Mouse (Mus musculus) midbrain, embryonic 10.5 days (tissue): Measurements from ENCODE around the gene Htatip2. TPM values are rescaled to one million over a fixed set of nuclear protein-coding genes. Genes with fewer than 3 reads are reported as not detected.

Experiments
- DNase-seq: peaks from one replicate; pipeline ENCODE4 v3.0.0-alpha.2; 2017; ENCODE audit warnings: low spot score
- H3K27ac ChIP-seq: fragments of 300-500 bp; sonication (generic); replicated peaks from 2 replicates; pipeline ENCODE4 v1.5.1; 2016; ENCODE audit warnings: mild to moderate bottlenecking
- H3K27me3 ChIP-seq: fragments of 300-500 bp; sonication (generic); 2 replicates; pipeline ENCODE4 v1.6.1; 2016; ENCODE audit warnings: low read depth, mild to moderate bottlenecking; ENCODE audit not compliant: poor library complexity, severe bottlenecking
- H3K36me3 ChIP-seq: fragments of 300-500 bp; sonication (generic); 2 replicates; pipeline ENCODE4 v1.6.1; 2016; ENCODE audit warnings: mild to moderate bottlenecking, moderate library complexity
- H3K4me1 ChIP-seq: fragments of 300-500 bp; sonication (generic); 2 replicates; pipeline ENCODE4 v1.6.1; 2016
- H3K4me3 ChIP-seq: fragments of 300-500 bp; sonication (generic); 2 replicates; pipeline ENCODE4 v1.5.1; 2016; ENCODE audit warnings: mild to moderate bottlenecking, moderate library complexity
- H3K9me3 ChIP-seq: fragments of 300-500 bp; sonication (generic); replicated peaks from 2 replicates; pipeline ENCODE4 v1.6.1; 2016; ENCODE audit warnings: mild to moderate bottlenecking
- WGBS: fragments of 180-500 bp; shearing (Covaris S2); methylation state at CpG from one replicate; pipeline ENCODE4 v1.1.7; 2016; 5-methylcytosine and 5-hydroxymethylcytosine counted together
- polyA plus RNA-seq: library from polyadenylated mRNA; unstranded; fragments of >200 nt; fragmentation: Nextera tagmentation; extraction: Ambion mirVana; gene quantifications from 2 replicates; pipeline ENCODE4 v1.2.1, GENCODE M21; 2016

The Htatip2 gene
- polyA plus RNA-seq, 1 experiment from 2014 or later, result 9.8 TPM

DNA sequence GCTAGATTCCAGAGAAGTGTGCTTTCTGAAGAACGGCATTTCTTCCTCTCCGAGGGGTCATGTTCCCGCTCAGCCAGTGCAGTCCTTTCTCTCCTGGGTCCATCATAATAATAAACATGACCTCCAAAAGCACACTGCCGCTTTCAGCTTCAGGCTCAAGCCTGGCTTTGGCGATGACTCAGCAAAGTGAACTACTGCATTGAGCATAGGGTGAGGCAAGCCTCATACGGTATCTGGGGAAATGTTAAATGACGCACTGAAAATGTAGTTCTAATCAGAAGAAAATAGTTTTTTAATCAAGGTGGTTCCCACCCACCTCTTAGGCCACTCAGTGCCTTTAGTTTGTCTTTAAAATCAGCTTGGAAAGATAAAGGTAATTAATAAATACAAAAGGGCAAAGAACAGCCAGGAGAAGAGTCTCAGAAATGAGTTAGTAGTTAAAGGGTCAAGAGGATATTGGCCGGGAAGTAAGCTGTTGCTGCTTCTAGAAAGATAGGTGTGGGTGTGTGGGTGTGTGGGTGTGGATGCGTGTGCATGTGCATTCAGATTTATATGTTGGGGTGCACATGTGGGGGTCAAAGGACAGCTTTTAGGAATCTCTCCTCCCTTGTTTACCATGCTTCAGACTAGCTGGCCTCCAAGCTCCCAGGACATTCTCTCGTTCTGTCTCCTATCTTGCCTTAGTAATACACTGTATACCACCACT lies 5.2 kb downstream of the Htatip2 start:
- Histone ChIP-seq H3K36me3 (no peaks in the 10 kb centered on the region), H3K27me3 (peaks cover 82% of the 10 kb centered on the region), H3K4me3 (no peak overlapping the region), H3K4me1 (peaks cover 18% of the 10 kb centered on the region), H3K9me3 (peaks cover 8% of the 10 kb centered on the region), H3K27ac (no peak overlapping the region)
- DNase-seq, result no peak
- 82% methylated on average over 10 of the region's 10 CpGs for WGBS

DNA sequence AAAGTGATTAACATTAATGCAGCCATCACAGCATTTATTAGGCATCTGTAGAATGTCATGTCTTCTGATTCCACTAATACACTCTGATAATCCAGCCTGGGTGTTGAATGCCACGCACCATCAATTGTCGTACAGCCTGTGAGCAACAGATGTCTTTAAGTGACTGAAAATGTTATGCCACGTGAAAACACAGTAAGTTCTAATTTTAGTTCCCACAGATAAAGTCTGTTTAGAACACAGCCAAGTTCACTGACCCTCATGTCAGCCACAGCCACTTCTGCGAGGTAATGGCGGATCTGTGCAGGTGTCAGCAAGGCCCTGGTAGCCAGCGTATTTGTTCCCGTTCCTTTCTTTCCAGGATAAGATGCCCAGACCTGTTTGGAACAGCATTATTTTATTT lies 7.3 kb downstream of the Htatip2 start:
- H3K4me3 ChIP-seq, result no peak overlapping the region
- no peaks in the 10 kb centered on the region; the same call in 1 of the 2 replicates for H3K9me3 ChIP-seq
- DNase-seq, result no peak
- H3K27ac ChIP-seq, result no peak overlapping the region
- WGBS, result 94% methylated on average over 7 of the region's 7 CpGs
- peaks cover 80% of the 10 kb centered on the region for H3K27me3 ChIP-seq
- H3K4me1 ChIP-seq, result peaks cover 29% of the 10 kb centered on the region
- no peaks in the 10 kb centered on the region for H3K36me3 ChIP-seq

DNA sequence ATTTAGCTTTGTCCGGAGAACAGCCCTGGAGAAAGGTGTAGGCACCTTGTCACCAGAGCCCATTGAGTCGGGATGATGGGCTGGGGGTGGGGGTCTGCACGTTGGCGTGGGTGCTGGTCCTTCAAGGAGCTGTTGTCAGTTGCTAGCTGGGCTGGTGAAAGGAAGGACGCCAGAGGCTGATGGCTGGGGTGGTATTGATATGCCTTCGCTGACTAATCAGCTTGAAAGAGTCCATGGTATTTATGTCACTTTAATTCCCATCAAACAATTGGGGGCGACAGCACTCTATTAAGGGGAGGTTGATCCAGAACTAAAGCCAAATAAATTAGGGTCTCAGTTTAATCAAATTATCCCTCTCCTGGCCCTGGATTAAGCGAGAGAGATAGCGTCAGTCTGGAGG lies 9.6 kb downstream of the Htatip2 start:
- peaks cover 71% of the 10 kb centered on the region for H3K27me3 ChIP-seq
- WGBS, result 34% methylated on average over 9 of the region's 9 CpGs
- DNase-seq, result peak; percentile 69

DNA sequence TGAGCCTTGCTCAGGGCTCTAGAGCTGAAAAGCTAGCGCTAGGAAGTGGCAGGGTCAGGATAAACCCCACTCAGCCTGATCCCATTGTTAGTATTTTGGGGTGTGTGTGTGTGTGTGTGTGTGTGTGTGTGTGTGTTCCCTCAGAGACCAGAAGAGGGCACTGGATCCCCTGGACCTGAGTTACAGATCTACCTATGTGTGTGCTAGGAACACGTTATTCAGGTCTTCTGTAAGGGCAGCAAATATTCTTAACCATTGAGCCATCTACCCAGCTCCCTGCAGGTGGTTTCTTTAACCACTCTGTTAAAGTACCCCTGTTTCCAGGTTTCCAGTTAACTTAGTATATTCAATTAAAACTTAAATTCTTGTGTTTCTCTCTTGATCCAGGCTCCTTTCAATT lies 15.5 kb downstream of the Htatip2 start:
- WGBS, result 81% methylated on average over 2 of the region's 2 CpGs
- no peak for DNase-seq
- peaks cover 33% of the 10 kb centered on the region for H3K27me3 ChIP-seq
- H3K4me3 ChIP-seq, result no peak overlapping the region
- H3K36me3 ChIP-seq, result 0 out of 2 replicates have a peak, but pooled peaks cover 6% of the 10 kb centered on the region
- no peaks in the 10 kb centered on the region for H3K9me3 ChIP-seq
- H3K4me1 ChIP-seq, result peaks cover 45% of the 10 kb centered on the region
- no peak overlapping the region for H3K27ac ChIP-seq

More for the DNA sequence above, 9.6 kb downstream of the Htatip2 start:
- H3K4me3 ChIP-seq, result no peak overlapping the region
- H3K27ac ChIP-seq, result no peak overlapping the region
- no peaks in the 10 kb centered on the region; the same call in 1 of the 2 replicates for H3K9me3 ChIP-seq
- H3K4me1 ChIP-seq, result peaks cover 43% of the 10 kb centered on the region
- 0 out of 2 replicates have a peak, but pooled peaks cover 2% of the 10 kb centered on the region for H3K36me3 ChIP-seq

DNA sequence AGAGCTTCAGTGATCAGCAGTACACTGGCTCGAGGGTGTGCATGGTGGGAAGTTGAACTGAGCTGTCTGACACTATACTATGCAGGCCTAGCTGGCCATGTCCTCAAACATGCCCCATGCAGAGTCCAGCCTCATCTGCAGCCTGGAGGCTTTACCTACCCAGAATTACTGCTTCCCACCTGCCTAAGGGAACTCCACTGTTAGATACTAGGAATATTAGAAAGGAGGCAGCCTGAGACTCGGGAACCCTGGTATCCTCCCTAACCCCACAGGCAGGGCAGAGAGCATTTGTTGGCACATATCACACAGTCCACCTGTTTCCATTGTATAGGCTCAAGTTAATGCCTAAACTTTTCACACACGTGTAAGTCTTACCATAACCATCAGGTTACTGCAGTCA lies 18.7 kb downstream of the Htatip2 start:
- Histone ChIP-seq H3K4me1 (peaks cover 35% of the 10 kb centered on the region), H3K27me3 (0 out of 2 replicates have a peak, but pooled peaks cover 11% of the 10 kb centered on the region)
- WGBS, result 56% methylated on average over 3 of the region's 3 CpGs

DNA sequence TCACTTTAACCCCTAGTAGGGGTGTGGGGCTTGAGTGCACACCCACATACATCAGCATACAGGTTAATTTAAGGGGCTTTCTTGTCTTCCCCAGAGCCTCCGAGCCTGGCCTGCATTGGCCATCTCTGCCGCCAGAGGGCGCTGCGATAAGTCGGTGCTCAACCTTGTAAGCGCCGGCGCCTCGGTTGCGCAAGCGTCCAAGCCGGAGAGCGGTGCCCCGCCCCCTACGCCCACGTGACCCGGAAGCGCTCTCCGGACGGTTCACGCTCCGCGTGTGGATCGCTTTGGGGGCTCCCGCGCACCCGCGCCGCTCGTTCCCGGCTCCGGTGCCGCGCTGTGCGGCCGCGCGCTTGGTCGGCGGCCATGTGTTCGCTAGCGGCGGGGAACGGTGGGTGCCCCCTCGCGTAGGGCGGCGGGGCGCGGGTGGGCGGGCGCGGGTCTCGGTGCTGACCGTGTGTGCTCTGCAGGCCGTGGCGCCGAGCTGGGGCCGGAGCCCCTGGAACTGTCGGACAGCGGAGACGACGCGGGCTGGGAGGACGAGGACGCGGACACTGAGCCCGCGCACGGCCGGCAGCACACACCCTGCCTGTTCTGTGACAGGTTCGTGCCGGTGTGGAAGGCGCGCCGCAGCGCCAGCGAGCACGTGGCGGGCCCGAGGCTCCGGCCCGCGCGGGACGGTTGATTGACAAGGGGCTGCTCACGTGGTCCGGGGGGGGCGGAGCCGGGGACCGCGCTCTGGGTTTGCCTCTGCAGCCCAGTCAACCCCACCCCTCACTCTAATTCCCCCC lies 19.4 kb downstream of the Htatip2 start, which contains the start of gene Prmt3:
Gene Prmt3 (plus strand): TSS at position 233 of the 788 bp plus-strand sequence.
- Histone ChIP-seq H3K36me3 (peaks cover 36% of the 10 kb centered on the region), H3K27me3 (0 out of 2 replicates have a peak, but pooled peaks cover 9% of the 10 kb centered on the region), H3K27ac (peak within 1 kb of the TSS; percentile 95), H3K4me3 (peak within 1 kb of the TSS; percentile 77), H3K4me1 (peaks cover 32% of the 10 kb centered on the region), H3K9me3 (no peaks in the 10 kb centered on the region)
- WGBS, result under 1% methylated on average over 87 of the region's 92 CpGs
- DNase-seq, result peak; percentile 97

More for the DNA sequence above, 18.7 kb downstream of the Htatip2 start:
- peaks cover 29% of the 10 kb centered on the region for H3K36me3 ChIP-seq
- peak overlapping the region; percentile 5; the same call in 1 of the 2 replicates for H3K27ac ChIP-seq
- no peaks in the 10 kb centered on the region for H3K9me3 ChIP-seq
- H3K4me3 ChIP-seq, result no peak overlapping the region
- no peak for DNase-seq

DNA sequence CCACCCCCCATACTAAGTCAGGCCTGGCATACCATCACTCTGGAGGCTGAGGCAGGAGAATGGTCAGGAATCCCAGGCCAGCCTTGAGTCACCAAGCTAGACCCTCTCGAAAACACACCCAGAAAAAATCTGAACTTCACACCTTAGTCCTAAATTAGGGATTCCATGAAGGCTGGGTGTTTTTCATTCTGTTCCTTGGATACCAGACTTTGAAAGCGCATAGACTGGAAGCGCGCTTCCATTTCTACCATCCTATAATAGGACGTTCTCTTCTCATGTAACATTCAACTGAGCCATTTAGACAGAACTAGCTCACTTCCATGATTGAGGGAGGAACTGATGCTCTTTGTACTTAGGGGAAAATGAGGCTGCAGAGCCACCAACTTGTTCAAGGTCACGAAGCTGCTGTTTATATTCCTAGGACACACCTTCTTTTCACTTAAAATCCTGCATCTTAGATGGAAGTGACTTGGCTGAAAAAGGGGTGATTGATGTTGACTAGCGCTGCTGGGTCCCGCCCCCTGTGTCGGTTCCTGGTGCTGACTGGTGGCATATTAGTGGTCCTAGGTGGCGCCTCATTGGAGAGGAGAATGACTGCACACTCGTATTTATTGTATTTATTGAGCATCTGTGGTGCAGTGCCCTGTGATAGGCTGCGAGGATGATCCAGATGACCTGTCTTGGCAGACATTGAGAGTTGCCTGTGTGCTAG lies 20.1 kb downstream of the Htatip2 start:
- peak overlapping the region; percentile 95 for H3K27ac ChIP-seq

DNA sequence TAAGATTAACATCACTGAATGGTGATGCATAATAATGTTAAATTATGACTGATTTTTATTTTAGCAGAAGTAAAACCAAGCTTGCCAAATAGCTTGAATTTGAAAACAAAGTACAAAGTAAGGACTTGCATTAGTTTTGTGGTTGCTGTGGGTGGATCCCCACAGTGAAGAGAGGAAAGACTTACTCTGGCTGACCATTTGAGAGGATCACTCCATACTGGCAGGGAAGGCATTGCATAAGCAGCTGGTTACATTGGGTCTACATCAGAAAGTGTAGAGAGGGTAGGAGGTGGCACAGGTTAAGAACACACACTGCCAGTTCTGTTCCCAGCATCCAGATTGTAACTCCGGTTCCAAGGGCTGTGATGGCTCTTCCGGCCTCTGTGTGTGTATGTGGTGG lies 24.1 kb downstream of the Htatip2 start:
- no peaks in the 10 kb centered on the region for H3K9me3 ChIP-seq
- H3K4me3 ChIP-seq, result no peak overlapping the region
- no peak for DNase-seq
- 100% methylated on average over 2 of the region's 2 CpGs for WGBS
- peaks cover 24% of the 10 kb centered on the region for H3K4me1 ChIP-seq
- no peaks in the 10 kb centered on the region for H3K27me3 ChIP-seq
- H3K36me3 ChIP-seq, result peaks cover 76% of the 10 kb centered on the region
- no peak overlapping the region for H3K27ac ChIP-seq

More for the DNA sequence above, 20.1 kb downstream of the Htatip2 start:
- no peaks in the 10 kb centered on the region for H3K9me3 ChIP-seq
- H3K4me3 ChIP-seq, result peak overlapping the region; percentile 77
- peaks cover 39% of the 10 kb centered on the region for H3K36me3 ChIP-seq
- no peak for DNase-seq
- 83% methylated on average over 12 of the region's 12 CpGs for WGBS
- 0 out of 2 replicates have a peak, but pooled peaks cover 5% of the 10 kb centered on the region for H3K27me3 ChIP-seq
- H3K4me1 ChIP-seq, result peaks cover 32% of the 10 kb centered on the region

DNA sequence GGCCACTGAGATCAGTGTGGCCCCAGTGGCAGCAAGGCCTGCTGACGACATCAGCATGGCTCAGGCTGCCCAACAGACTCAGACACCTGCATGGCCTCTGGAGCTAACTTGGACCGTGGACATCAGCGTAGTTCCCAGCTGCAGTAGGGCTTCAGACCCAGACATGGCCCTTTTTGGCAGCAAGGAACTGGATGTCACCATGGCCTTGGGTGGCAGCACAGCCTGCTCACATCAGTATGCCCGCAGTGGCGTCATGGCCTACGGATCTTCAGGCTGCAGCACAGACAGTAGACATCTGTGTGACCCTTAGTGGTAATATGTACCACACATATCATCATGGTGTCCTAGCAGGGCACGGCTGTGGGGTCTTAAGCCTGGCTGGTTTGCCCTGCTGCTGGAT lies 26.2 kb downstream of the Htatip2 start:
- Histone ChIP-seq H3K9me3 (no peaks in the 10 kb centered on the region), H3K4me1 (peaks cover 4% of the 10 kb centered on the region), H3K36me3 (peaks cover 94% of the 10 kb centered on the region), H3K27ac (no peak overlapping the region), H3K4me3 (no peak overlapping the region), H3K27me3 (no peaks in the 10 kb centered on the region)
- DNase-seq, result no peak
- 93% methylated on average over 7 of the region's 7 CpGs for WGBS

DNA sequence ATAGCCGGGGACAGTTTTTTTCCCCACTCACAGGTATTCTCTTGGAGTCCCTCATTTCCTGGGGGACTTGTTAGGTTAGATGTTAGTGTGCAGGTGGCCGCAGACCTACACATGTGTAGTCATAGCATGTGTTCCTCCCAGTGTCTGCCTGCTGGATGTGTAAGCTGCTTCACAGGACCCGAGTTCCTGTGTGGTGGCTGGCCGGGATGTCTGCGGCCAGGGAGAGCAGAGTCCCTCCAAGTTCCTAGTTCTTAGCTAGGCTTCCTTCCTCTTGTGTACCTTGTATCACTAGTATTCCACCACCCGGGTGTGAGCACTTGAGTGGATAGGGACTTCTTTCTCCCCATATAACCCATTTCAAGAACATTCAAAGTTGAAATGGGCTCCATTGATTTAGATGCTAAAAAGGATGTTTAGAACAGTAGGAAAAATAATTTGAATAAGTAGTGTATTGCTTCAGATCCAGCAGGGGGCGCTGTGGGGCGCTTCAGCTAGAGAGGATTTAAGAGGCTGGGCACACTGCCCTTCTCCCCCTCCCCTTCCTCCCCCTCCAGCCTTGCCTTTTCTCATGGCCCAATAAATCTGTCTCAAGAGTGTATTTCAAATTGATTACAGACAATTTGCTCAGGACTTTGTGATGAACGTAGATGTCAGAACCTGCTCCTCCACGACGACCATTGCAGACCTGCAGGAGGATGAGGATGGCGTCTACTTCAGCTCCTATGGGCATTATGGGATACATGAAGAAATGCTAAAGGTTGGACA lies 27.9 kb downstream of the Htatip2 start:
- Histone ChIP-seq H3K27me3 (no peaks in the 10 kb centered on the region), H3K27ac (no peak overlapping the region), H3K4me1 (no peaks in the 10 kb centered on the region), H3K9me3 (no peaks in the 10 kb centered on the region), H3K4me3 (no peak overlapping the region), H3K36me3 (peaks cover 96% of the 10 kb centered on the region)
- 68% methylated on average over 12 of the region's 12 CpGs for WGBS
- DNase-seq, result peak; percentile 64

DNA sequence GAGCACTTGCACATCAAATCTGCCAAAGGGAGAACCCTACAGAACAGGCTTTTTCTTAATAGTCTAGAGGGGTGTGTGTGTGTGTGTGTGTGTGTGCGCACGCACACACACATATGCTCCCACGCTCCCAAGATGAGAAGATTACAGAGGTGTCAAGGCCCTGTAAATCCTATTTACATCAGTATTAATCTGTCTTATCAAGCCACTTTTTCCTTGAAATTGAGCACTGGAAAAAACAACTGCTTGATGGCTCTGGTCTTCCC lies 28.4 kb downstream of the Htatip2 start:
- WGBS, result 95% methylated on average over 3 of the region's 3 CpGs
- H3K4me1 ChIP-seq, result no peaks in the 10 kb centered on the region
- H3K36me3 ChIP-seq, result peaks cover 95% of the 10 kb centered on the region
- H3K27me3 ChIP-seq, result no peaks in the 10 kb centered on the region
- H3K27ac ChIP-seq, result no peak overlapping the region
- no peaks in the 10 kb centered on the region for H3K9me3 ChIP-seq
- DNase-seq, result no peak
- H3K4me3 ChIP-seq, result no peak overlapping the region

DNA sequence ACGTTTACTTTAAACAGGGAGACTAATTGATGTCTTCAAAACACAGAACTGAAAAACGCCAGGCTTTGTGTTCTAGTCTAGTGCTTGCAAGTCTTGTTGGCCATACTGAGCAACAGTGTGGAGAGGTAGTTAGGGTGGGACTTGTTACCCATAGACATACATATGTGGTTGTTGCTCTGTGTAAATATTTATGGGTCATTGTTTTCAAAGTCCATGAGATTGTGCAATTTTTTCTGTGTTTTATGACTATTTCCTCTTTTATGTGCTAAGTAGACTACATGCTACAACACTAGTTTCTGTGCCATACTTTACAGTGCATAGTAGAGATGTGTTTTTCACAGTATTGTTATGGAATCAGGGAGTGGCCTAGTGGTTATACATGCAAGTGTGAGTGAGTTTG lies 35.4 kb downstream of the Htatip2 start:
- no peaks in the 10 kb centered on the region for H3K27me3 ChIP-seq
- H3K4me1 ChIP-seq, result no peaks in the 10 kb centered on the region
- WGBS, result 93% methylated on average over 2 of the region's 2 CpGs
- no peak overlapping the region for H3K27ac ChIP-seq
- DNase-seq, result no peak
- H3K9me3 ChIP-seq, result no peaks in the 10 kb centered on the region
- no peak overlapping the region for H3K4me3 ChIP-seq
- H3K36me3 ChIP-seq, result peaks cover 89% of the 10 kb centered on the region
